Mouse (Mus musculus) adrenal gland, adult 18-20 months (tissue): ENCODE data around the gene Pcnx. TPM values are rescaled to one million over a fixed set of nuclear protein-coding genes. Genes with fewer than 3 reads are reported as not detected.

Experiments
- total RNA-seq, 2 experiments: library from RNA; stranded (reverse); gene quantifications; 1 replicate in 1 of 2; 2 replicates in 1 of 2; pipeline ENCODE4 v1.2.3; 2021

Gene Pcnx
- total RNA-seq, 2 experiments from 2014 or later: 56.9 to 59.2 TPM

Other genes with a start within 250 kb of the Pcnx start
- 1 to 10 TPM; 3.5 to 4.1 TPM for gene Ttc9, start 228.8 kb upstream of the Pcnx start, total RNA-seq
- gene Map3k9, start 78.8 kb upstream of the Pcnx start, total RNA-seq: 1 to 10 TPM in 1 of 2 experiments, under 1 TPM in 1; 0.89 to 2.8 TPM